Mouse (Mus musculus): Measurements from ENCODE around the gene Stxbp4. TPM values are rescaled to one million over a fixed set of nuclear protein-coding genes. Genes with fewer than 3 reads are reported as not detected.

The Stxbp4 gene
- total and polyA plus RNA-seq, 3 experiments, result 3.7 to 5.6 (median 4.6) TPM

GRCm38 (mm10) chr11:90470271-90470670 is 167.6 kb downstream of the Stxbp4 start:
- no peak overlapping the region for H3K9ac ChIP-seq (ENCODE audit: insufficient read depth, low read depth)
- no peaks in the 10 kb centered on the region for H3K79me2 ChIP-seq (replicated peaks; ENCODE audit: control insufficient read depth, extremely low read depth, insufficient read depth, poor library complexity, severe bottlenecking)
- dilution Hi-C loops (cut with MboI; ENCODE audit: extremely low pct_ligation_motif_present, extremely low pct_unique_long_range_greater_than_20kb, low sequenced_read_pairs), result no loop called here
- in situ Hi-C loops (cut with MboI; ENCODE audit: low pct_ligation_motif_present, low pct_unique_long_range_greater_than_20kb, low sequenced_read_pairs), result no loop called here
- H3K4me2 ChIP-seq (ENCODE audit: insufficient read depth, low read depth, poor library complexity, severe bottlenecking), result no peak overlapping the region
- no peaks in the 10 kb centered on the region for H3K27me3 ChIP-seq (replicated peaks)
- H3K9me3 ChIP-seq (replicated peaks; ENCODE audit: low read length), result no peaks in the 10 kb centered on the region
- H3K4me3 ChIP-seq (replicated peaks in 1 of 3; ENCODE audit: low read depth in 2 of 3, low read length in 2 of 3, poor library complexity in 1 of 3), result no peak overlapping the region
- H3K36me3 ChIP-seq (replicated peaks in 1 of 2; ENCODE audit: control insufficient read depth in 1 of 2, insufficient read depth in 1 of 2, low read length in 1 of 2), result no peaks in the 10 kb centered on the region
- TF ChIP-seq TBP (conservative IDR thresholded peaks at IDR 0.05; ENCODE audit: low read depth, low read length), result no peak
- no peak for TF ChIP-seq MAFK (IDR thresholded peaks at IDR 0.05; ENCODE audit: insufficient replicate concordance, low read length)
- no peak for TF ChIP-seq JUND (conservative IDR thresholded peaks at IDR 0.05; ENCODE audit: low read depth, low read length)
- TF ChIP-seq POLR2AphosphoS2 (IDR thresholded peaks at IDR 0.05; ENCODE audit: low read depth, low read length), result no peak
- TF ChIP-seq IRF4 (IDR thresholded peaks at IDR 0.05; ENCODE audit: low read depth, low read length), result no peak
- no peak for TF ChIP-seq JUN (IDR thresholded peaks at IDR 0.05; ENCODE audit: insufficient read depth, low read depth, low read length)
- no peak for TF ChIP-seq TCF12 (IDR thresholded peaks at IDR 0.05; ENCODE audit: low read depth, low read length)
- TF ChIP-seq ZC3H11A (IDR thresholded peaks at IDR 0.05; ENCODE audit: low read depth, low read length), result no peak
- TF ChIP-seq ETS1 (conservative IDR thresholded peaks at IDR 0.05; ENCODE audit: low read depth, low read length), result no peak
- TF ChIP-seq ZMIZ1 (IDR thresholded peaks at IDR 0.05; ENCODE audit: low read depth, low read length), result no peak
- no peak for TF ChIP-seq KAT2A (IDR thresholded peaks at IDR 0.05; ENCODE audit: insufficient replicate concordance, low read length)
- H3K27ac ChIP-seq (ENCODE audit: insufficient read depth, low read depth), result no peak overlapping the region
- H3K4me1 ChIP-seq (ENCODE audit: control insufficient read depth in 1 of 2, insufficient read depth in 2 of 2), result peaks cover 7 to 15% of the 10 kb centered on the region in 2 experiments; a peak in 3 of 4 replicates
- DNase-seq (ENCODE audit: extremely low read depth), result no peak

GRCm38 (mm10) chr11:90464046-90464595 is 173.8 kb downstream of the Stxbp4 start:
- DNase-seq (ENCODE audit: extremely low read depth), result no peak
- dilution Hi-C loops (cut with MboI; ENCODE audit: extremely low pct_ligation_motif_present, extremely low pct_unique_long_range_greater_than_20kb, low sequenced_read_pairs) (no loop called here), in situ Hi-C loops (cut with MboI; ENCODE audit: low pct_ligation_motif_present, low pct_unique_long_range_greater_than_20kb, low sequenced_read_pairs) (no loop called here)
- Histone ChIP-seq H3K9me3 (replicated peaks; ENCODE audit: low read length) (no peaks in the 10 kb centered on the region), H3K4me2 (ENCODE audit: insufficient read depth, low read depth, poor library complexity, severe bottlenecking) (no peak overlapping the region), H3K27ac (ENCODE audit: insufficient read depth, low read depth) (no peak overlapping the region), H3K36me3 (replicated peaks in 1 of 2; ENCODE audit: control insufficient read depth in 1 of 2, insufficient read depth in 1 of 2, low read length in 1 of 2) (no peaks in the 10 kb centered on the region), H3K9ac (ENCODE audit: insufficient read depth, low read depth) (no peak overlapping the region), H3K4me1 (ENCODE audit: control insufficient read depth in 1 of 2, insufficient read depth in 2 of 2) (no peaks in the 10 kb centered on the region), H3K79me2 (replicated peaks; ENCODE audit: control insufficient read depth, extremely low read depth, insufficient read depth, poor library complexity, severe bottlenecking) (no peaks in the 10 kb centered on the region), H3K4me3 (replicated peaks in 1 of 3; ENCODE audit: low read depth in 2 of 3, low read length in 2 of 3, poor library complexity in 1 of 3) (no peak overlapping the region), H3K27me3 (replicated peaks) (peaks cover 2% of the 10 kb centered on the region)
- TF ChIP-seq TCF12 (IDR thresholded peaks at IDR 0.05; ENCODE audit: low read depth, low read length), result no peak
- no peak for TF ChIP-seq USF2 (conservative IDR thresholded peaks at IDR 0.05; ENCODE audit: low read depth, low read length)
- TF ChIP-seq HCFC1 (IDR thresholded peaks at IDR 0.05; ENCODE audit: low read depth, low read length), result no peak
- TF ChIP-seq MYC (IDR thresholded peaks at IDR 0.05; ENCODE audit: low read depth, low read length), result no peak
- TF ChIP-seq KAT2A (IDR thresholded peaks at IDR 0.05; ENCODE audit: insufficient replicate concordance, low read length), result no peak
- TF ChIP-seq CHD1 (IDR thresholded peaks at IDR 0.05; ENCODE audit: low read depth, low read length), result no peak
- TF ChIP-seq USF1 (IDR thresholded peaks at IDR 0.05; ENCODE audit: low read depth, low read length), result no peak
- TF ChIP-seq POLR2A (IDR thresholded peaks at IDR 0.05; ENCODE audit: low read depth, low read length), result no peak
- TF ChIP-seq PAX5 (IDR thresholded peaks at IDR 0.05; ENCODE audit: low read length), result no peak
- TF ChIP-seq MAX (IDR thresholded peaks at IDR 0.05; ENCODE audit: low read length), result no peak
- no peak for TF ChIP-seq E2F4 (IDR thresholded peaks at IDR 0.05; ENCODE audit: insufficient replicate concordance, low read depth, low read length)
- no peak for TF ChIP-seq NELFE (IDR thresholded peaks at IDR 0.05; ENCODE audit: low read depth, low read length)
- TF ChIP-seq RCOR1 (conservative IDR thresholded peaks at IDR 0.05; ENCODE audit: low read depth, low read length), result no peak

Data from CH12.LX (cell line).